Mouse (Mus musculus) E14TG2a.4 (cell line): ENCODE measurements around the gene Dpf2.

ENCODE experiments used
- CTCF ChIP-seq: conservative IDR thresholded peaks from 2 replicates; pipeline ENCODE4 v1.5.1; 2014; ENCODE audit warnings: low read length
- POU5F1 ChIP-seq: IDR thresholded peaks from 2 replicates; pipeline ENCODE4 v1.6.1; 2014; ENCODE audit warnings: low read length, borderline replicate concordance

DNA sequence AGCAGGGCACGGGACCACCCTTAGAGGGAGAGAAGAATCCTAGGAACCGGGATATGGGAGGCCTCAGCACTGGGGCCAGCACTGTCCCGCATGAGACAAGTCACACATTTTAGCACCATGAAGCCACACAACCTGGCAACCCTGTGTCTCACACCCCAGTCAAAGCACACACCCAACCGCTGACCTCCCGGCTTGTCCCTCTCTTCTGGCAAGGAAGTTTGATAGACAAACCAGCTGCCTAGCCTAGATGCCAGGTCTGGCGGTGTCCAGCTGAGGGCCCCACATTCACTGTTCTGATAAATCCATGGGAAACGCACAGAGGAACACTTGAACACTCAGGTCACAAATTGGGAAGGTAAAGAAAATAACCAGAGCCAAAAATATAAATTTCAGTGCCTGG is 29.8 kb upstream of the Dpf2 start:
- TF ChIP-seq CTCF (no peak), POU5F1 (no peak)
